Mouse (Mus musculus) neural tube, embryonic 11.5 days (tissue): Measurements from ENCODE around the gene Slc38a5. TPM values are rescaled to one million over a fixed set of nuclear protein-coding genes. Genes with fewer than 3 reads are reported as not detected.

ENCODE experiments used
- ATAC-seq: fragments of 200-750 bp; cut with Nextera tagmentation; 2 replicates; pipeline ENCODE4 v1.8.0; 2017; ENCODE audit warnings: moderate number of reproducible peaks, mild to moderate bottlenecking, moderate TSS enrichment, moderate library complexity; ENCODE audit not compliant: insufficient read depth, low FRiP score, low TSS enrichment
- DNase-seq: peaks from one replicate; pipeline ENCODE4 v3.0.0-alpha.2; 2015; ENCODE audit warnings: low spot score
- H3K27ac ChIP-seq: fragments of 300-500 bp; sonication (generic); 2 replicates; pipeline ENCODE4 v1.5.1; 2014; ENCODE audit warnings: low read depth, mild to moderate bottlenecking, low read length
- H3K27me3 ChIP-seq: fragments of 300-500 bp; sonication (generic); 2 replicates; pipeline ENCODE4 v1.6.1; 2014; ENCODE audit warnings: mild to moderate bottlenecking, low read length, mixed read lengths; ENCODE audit not compliant: control insufficient read depth, insufficient read depth
- H3K36me3 ChIP-seq: fragments of 300-500 bp; sonication (generic); 2 replicates; pipeline ENCODE4 v1.6.1; 2014; ENCODE audit warnings: mild to moderate bottlenecking, low read length, moderate library complexity, mixed read lengths; ENCODE audit not compliant: control insufficient read depth, insufficient read depth
- H3K4me1 ChIP-seq: fragments of 300-500 bp; sonication (generic); 2 replicates; pipeline ENCODE4 v1.6.1; 2014; ENCODE audit warnings: low read length, mixed read lengths; ENCODE audit not compliant: control insufficient read depth, insufficient read depth
- H3K4me2 ChIP-seq: fragments of 300-500 bp; sonication (generic); 2 replicates; pipeline ENCODE4 v1.6.1; 2014; ENCODE audit warnings: low read depth, mild to moderate bottlenecking, moderate library complexity
- H3K4me3 ChIP-seq: fragments of 300-500 bp; sonication (generic); 2 replicates; pipeline ENCODE4 v1.5.1; 2014; ENCODE audit warnings: low read depth, low read length
- H3K9ac ChIP-seq: fragments of 300-500 bp; sonication (generic); 2 replicates; pipeline ENCODE4 v1.6.1; 2014; ENCODE audit warnings: mild to moderate bottlenecking, low read length
- H3K9me3 ChIP-seq: fragments of 300-500 bp; sonication (generic); 2 replicates; pipeline ENCODE4 v1.6.1; 2016; ENCODE audit warnings: low read length; ENCODE audit not compliant: control insufficient read depth
- WGBS: fragments of 180-500 bp; shearing (Covaris S2); extraction: QIAGEN DNeasy Blood & Tissue Kit; methylation state at CpG from one replicate; pipeline ENCODE4 v1.1.7; 2014; 5-methylcytosine and 5-hydroxymethylcytosine counted together
- polyA plus RNA-seq: library from polyadenylated mRNA; unstranded; fragments of >200 nt; fragmentation: Nextera tagmentation; extraction: Ambion mirVana; gene quantifications from 2 replicates; pipeline ENCODE4 v1.2.1, GENCODE M21; 2014

Slc38a5 gene
- polyA plus RNA-seq, 1 experiment from 2014 or later = 4.5 TPM

DNA sequence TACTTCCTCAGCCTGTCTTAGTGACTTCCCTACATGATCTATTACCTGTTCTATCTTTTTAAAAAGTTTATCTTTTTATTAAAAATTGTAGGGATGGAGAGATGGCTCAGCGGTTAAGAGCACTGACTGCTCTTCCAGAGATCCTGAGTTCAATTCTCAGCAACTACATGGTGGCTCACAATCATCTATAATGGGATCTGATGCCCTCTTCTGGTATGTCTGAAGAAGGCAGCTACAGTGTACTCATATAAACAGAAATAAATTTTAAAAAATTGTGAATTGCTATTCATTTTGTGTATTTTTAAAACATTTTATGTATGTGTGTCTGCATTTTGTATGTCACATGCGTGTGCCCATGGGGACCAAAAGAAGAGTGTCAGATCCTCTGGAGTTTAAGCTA, 23.3 kb upstream of the Slc38a5 start:
- Histone ChIP-seq H3K9me3 (no peaks in the 10 kb centered on the region), H3K27ac (no peak overlapping the region), H3K36me3 (no peaks in the 10 kb centered on the region), H3K27me3 (no peaks in the 10 kb centered on the region), H3K9ac (no peak overlapping the region), H3K4me3 (no peak overlapping the region), H3K4me1 (no peaks in the 10 kb centered on the region), H3K4me2 (no peak overlapping the region)
- WGBS = 84% methylated on average over 2 of the region's 2 CpGs
- DNase-seq = no peak
- ATAC-seq = no peak

DNA sequence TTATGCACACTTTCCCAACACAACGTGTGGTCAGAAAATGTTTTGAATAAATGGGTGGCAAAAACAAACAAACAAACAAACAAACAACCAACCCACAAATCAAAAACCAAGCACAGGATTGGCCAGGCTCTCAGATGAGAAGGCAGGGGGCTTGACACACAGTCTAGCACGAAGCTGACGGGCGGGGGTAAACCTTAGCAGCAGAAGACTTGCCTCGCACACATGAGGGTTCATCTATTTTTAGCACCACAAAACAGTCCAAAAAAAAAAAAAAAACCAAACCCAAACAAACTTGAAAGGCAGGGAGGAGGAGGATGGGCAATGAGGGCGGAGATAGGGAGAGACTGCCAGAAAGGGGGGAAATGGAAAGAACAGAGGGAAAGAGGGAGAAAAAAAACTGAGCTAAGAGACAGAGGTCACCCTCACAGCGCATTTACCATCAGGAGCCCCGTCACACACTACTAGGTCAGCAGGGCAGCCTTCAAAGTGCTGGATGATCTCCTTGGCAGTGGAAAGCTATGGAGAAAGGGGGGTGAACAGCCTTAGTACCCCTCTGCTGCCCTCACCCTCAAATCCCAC, 22.3 kb upstream of the Slc38a5 start:
- H3K4me3 ChIP-seq = no peak overlapping the region
- no peak overlapping the region for H3K4me2 ChIP-seq
- ATAC-seq = no peak
- no peaks in the 10 kb centered on the region for H3K27me3 ChIP-seq
- no peaks in the 10 kb centered on the region for H3K9me3 ChIP-seq
- H3K27ac ChIP-seq = no peak overlapping the region
- 88% methylated on average over 8 of the region's 8 CpGs for WGBS
- H3K9ac ChIP-seq = no peak overlapping the region
- no peak for DNase-seq
- no peaks in the 10 kb centered on the region for H3K36me3 ChIP-seq
- no peaks in the 10 kb centered on the region for H3K4me1 ChIP-seq

DNA sequence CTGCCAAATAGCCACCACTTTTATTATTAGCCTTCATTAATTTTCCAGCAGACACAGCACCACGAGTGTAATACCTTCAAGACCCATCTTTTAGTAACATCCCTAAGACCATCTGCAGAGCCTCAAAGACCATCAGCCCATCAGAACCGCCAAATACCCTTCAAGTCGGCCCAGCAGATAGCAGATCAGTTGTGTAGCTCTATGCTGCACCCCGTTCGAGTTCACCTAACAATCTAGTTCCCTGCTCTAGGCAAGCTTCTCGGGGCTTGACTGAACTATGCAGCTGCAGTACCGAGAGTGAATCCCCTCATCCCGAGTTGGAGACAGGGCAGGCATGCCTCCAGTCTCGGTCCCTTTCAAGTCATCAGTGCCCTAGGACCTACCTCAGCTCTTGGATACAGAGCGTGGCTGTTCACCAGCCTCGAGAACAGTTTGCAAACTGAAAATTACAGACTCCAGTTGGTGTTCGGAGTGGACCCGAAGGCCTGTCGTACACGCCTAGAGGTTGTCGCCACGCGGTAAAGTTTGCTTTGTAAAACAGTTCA, 19.1 kb upstream of the Slc38a5 start:
- peak overlapping the region; percentile 59 for H3K9ac ChIP-seq
- no peaks in the 10 kb centered on the region for H3K27me3 ChIP-seq
- no peaks in the 10 kb centered on the region for H3K4me1 ChIP-seq
- peak overlapping the region; percentile 57 for H3K4me2 ChIP-seq
- DNase-seq = no peak
- H3K4me3 ChIP-seq = peak overlapping the region; percentile 55
- H3K9me3 ChIP-seq = no peaks in the 10 kb centered on the region
- no peaks in the 10 kb centered on the region for H3K36me3 ChIP-seq
- no peak overlapping the region for H3K27ac ChIP-seq
- peak; percentile 67 for ATAC-seq
- 15% methylated on average over 18 of the region's 18 CpGs for WGBS

DNA sequence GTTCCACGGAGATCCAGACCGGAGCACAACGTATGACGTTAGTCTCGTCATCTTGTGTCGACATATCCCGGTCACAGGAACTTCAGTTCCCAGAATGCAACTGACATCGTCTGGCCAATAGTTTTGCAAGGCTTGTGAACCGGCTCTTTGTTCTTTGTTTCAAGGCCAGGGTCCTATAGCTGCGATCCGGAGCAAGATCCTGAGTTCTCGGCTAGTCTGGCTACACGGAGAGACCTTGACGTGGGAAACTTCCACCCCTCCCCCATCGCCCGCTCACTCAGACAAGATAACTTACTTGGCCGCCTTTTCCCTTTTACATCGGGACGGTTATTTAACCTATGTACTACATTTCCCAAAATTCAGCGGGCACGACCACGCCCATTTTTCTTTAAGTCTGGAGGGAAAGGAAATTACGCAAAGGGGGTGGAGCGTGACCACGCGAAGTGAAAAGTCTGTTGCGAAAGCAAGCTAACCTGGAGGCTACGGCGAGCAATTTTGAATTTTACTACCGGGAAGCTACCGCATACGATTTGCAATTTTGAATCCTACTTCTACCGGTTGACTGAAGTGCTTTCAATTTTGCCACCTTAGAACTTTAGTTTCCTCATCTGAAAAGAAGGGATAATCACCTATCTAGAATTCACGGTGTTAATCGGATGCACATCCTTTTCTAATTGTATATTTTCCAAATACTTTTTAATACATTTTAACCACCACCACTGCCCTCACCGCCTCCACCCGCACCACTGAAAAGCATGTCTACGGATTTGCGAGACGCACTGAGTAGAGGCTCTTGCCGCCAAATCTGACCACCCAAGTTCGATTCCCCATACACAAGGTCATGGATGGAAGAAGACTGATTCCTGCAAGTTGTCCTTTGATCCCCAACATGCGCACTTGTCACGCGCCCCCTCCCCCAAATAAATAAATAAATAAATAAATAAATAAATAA, 18.3 kb upstream of the Slc38a5 start, which contains the start of gene Ftsj1:
Gene Ftsj1, minus strand, starts transcription at position 73 of the 952 bp plus-strand sequence.
- H3K4me3 ChIP-seq = peak within 1 kb of the TSS; percentile 55
- ATAC-seq (peak; percentile 93), DNase-seq (peak; percentile 82)
- no peaks in the 10 kb centered on the region for H3K9me3 ChIP-seq
- WGBS = 15% methylated on average over 45 of the region's 45 CpGs
- H3K36me3 ChIP-seq = no peaks in the 10 kb centered on the region
- H3K27me3 ChIP-seq = no peaks in the 10 kb centered on the region
- peak within 1 kb of the TSS; percentile 59 for H3K9ac ChIP-seq
- peak within 1 kb of the TSS; percentile 57 for H3K4me2 ChIP-seq
- H3K4me1 ChIP-seq = no peaks in the 10 kb centered on the region
- H3K27ac ChIP-seq = no peak within 1 kb of the TSS

DNA sequence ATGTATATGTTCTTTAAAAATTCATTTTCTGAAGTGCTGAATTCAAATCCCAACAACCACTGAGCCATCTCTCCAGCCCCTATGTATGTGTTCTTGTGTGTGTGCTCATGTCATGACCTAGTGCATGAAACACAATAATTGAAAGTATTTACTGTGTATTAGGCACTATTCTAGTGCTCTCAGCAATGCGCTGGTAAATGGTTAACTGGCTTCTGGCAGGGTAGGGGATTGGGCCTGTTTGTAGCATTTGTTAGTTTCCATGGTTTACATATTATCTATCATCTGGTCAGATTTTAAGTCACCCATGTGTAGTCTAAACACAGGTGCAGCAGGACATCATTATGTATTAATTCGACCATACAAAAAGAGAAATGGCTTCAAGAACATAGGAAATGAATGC, 17.2 kb upstream of the Slc38a5 start:
- no peak overlapping the region for H3K4me2 ChIP-seq

DNA sequence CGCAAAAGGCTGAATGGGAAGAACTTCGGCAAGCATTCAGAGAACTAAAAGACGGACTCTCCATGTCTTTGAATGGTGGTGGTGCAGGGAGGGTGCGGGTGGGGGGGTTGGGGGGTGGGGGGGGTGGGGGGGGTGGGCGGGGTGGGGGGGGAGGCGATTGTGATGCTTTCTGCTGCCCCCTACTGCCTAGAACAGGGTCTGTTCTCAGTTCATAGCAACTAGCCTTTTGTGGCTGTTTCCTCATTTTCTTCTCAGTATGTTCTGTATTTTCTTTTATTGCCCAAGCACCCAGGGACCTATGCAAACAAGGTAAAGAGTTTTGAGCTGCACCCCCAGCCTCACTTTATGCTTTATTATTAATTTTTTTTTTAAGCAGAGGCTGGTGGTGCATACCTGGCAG, 15.1 kb upstream of the Slc38a5 start:
- no peak for ATAC-seq
- H3K4me1 ChIP-seq = no peaks in the 10 kb centered on the region
- no peaks in the 10 kb centered on the region for H3K27me3 ChIP-seq
- H3K9me3 ChIP-seq = no peaks in the 10 kb centered on the region
- H3K36me3 ChIP-seq = no peaks in the 10 kb centered on the region
- no peak for DNase-seq
- no peak overlapping the region for H3K27ac ChIP-seq
- WGBS = 24% methylated on average over 4 of the region's 6 CpGs
- H3K9ac ChIP-seq = no peak overlapping the region
- no peak overlapping the region for H3K4me2 ChIP-seq
- no peak overlapping the region for H3K4me3 ChIP-seq

More for the DNA sequence above, 17.2 kb upstream of the Slc38a5 start:
- H3K27ac ChIP-seq = no peak overlapping the region
- DNase-seq (no peak), ATAC-seq (no peak)
- no peaks in the 10 kb centered on the region for H3K9me3 ChIP-seq
- no peaks in the 10 kb centered on the region for H3K36me3 ChIP-seq
- H3K27me3 ChIP-seq = no peaks in the 10 kb centered on the region
- no peak overlapping the region for H3K9ac ChIP-seq
- 69% methylated on average over 2 of the region's 2 CpGs for WGBS
- no peaks in the 10 kb centered on the region for H3K4me1 ChIP-seq
- H3K4me3 ChIP-seq = no peak overlapping the region

DNA sequence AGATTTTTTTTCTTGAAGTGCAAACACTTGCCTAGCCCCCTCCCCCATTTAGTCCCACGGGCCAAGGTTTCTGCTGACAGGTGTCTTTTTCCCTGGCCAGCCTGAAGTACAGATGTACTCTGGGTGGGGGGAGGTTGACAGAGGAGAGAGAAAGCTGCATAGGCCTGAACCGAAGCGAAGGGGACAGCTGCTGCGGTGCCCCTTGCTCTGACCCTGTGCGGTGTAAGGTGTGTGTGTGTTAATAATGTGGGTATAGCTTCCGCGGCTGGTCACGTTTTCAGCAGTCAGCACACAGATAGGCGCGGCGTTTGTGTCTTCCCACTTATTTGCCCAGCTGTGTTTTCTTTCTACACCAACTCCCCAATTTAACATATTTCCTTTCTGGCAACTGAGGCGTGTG, 11.5 kb upstream of the Slc38a5 start:
- no peak overlapping the region for H3K9ac ChIP-seq
- 81% methylated on average over 12 of the region's 12 CpGs for WGBS
- H3K27ac ChIP-seq = no peak overlapping the region
- no peaks in the 10 kb centered on the region for H3K9me3 ChIP-seq
- H3K4me1 ChIP-seq = no peaks in the 10 kb centered on the region
- H3K4me2 ChIP-seq = no peak overlapping the region
- H3K36me3 ChIP-seq = no peaks in the 10 kb centered on the region
- no peak overlapping the region for H3K4me3 ChIP-seq
- H3K27me3 ChIP-seq = no peaks in the 10 kb centered on the region
- ATAC-seq (no peak), DNase-seq (no peak)

DNA sequence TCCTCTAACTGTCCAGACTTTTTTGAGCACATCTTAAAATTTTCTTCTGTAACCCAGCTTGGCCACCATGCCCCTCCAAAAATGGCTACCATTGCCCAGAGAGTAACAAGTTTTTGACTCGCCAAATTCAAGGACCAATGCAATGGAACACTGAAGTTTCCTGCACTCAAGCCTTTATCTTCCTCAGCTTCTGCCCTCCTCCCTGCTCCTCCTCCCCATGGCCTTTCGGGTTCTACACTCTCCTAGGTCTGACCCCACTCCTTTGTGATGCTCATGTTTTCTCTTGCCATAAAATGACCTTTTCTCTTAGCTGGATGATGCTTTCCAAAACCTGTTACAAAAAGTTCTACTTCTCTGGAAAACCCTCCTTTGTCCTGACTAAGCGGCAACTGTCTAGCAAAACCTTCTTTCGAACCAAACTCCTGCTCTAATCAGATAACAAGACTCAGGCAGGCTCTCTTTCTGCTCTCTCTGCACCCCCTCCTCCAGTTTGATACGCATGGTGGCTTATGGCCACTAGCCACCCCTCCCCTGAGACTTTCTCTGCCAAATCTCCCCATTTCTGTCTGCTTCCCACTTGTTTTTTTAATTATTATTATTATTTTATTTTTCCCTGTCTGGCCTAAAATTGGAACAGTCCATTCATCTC, 7.7 kb upstream of the Slc38a5 start:
- no peak for ATAC-seq
- Histone ChIP-seq H3K9ac (no peak overlapping the region), H3K27me3 (no peaks in the 10 kb centered on the region), H3K4me2 (no peak overlapping the region), H3K27ac (no peak overlapping the region), H3K36me3 (no peaks in the 10 kb centered on the region), H3K4me3 (no peak overlapping the region), H3K9me3 (no peaks in the 10 kb centered on the region), H3K4me1 (no peaks in the 10 kb centered on the region)
- DNase-seq = no peak
- WGBS = 81% methylated on average over 5 of the region's 5 CpGs
